Mouse (Mus musculus) small intestine, adult 2 months (tissue): ENCODE data around the gene Msh6.
"Not testable (repeated sequence)": the region's sequence is repeated elsewhere in the genome, so short reads cannot be mapped to it uniquely, and the experiment has no call there.

ENCODE experiments used
- CTCF ChIP-seq: fragments of 200-500 bp; IDR thresholded peaks from 2 replicates; pipeline ENCODE4 v1.5.1; 2012; ENCODE audit warnings: low read depth, mild to moderate bottlenecking, control low read depth, inconsistent platforms, low read length, moderate library complexity, mixed read lengths; ENCODE audit not compliant: insufficient replicate concordance, insufficient read length; ENCODE audit errors: extremely low read depth
- POLR2A ChIP-seq: fragments of 200-500 bp; IDR thresholded peaks from 2 replicates; pipeline ENCODE4 v1.6.1; 2012; ENCODE audit warnings: low read depth, mild to moderate bottlenecking, control low read depth, inconsistent platforms, low read length, moderate library complexity

- not testable (repeated sequence) for TF ChIP-seq CTCF, POLR2A
These were observed 2.9 kb upstream of the Msh6 start for GRCm38 (mm10) chr17:87971696-87972591.
